Mouse (Mus musculus) heart, embryonic 11.5 days (tissue): ENCODE results near the gene Gm43552. TPM values are rescaled to one million over a fixed set of nuclear protein-coding genes. Genes with fewer than 3 reads are reported as not detected.
"Not testable (repeated sequence)": the region's sequence is repeated elsewhere in the genome, so short reads cannot be mapped to it uniquely, and the experiment has no call there.

ENCODE experiments used
- ATAC-seq: fragments of 200-750 bp; cut with Nextera tagmentation; replicated peaks from 2 replicates; pipeline ENCODE4 v1.8.0; 2017; ENCODE audit warnings: moderate library complexity; ENCODE audit not compliant: insufficient number of reproducible peaks, low FRiP score, low TSS enrichment
- H3K27ac ChIP-seq: fragments of 300-500 bp; sonication (generic); 2 replicates; pipeline ENCODE4 v1.5.1; 2014; ENCODE audit warnings: mild to moderate bottlenecking, low read depth, low read length
- H3K27me3 ChIP-seq: fragments of 300-500 bp; sonication (generic); 2 replicates; pipeline ENCODE4 v1.6.1; 2014; ENCODE audit warnings: mild to moderate bottlenecking, low read length, mixed read lengths; ENCODE audit not compliant: control insufficient read depth, insufficient read depth
- H3K36me3 ChIP-seq: fragments of 300-500 bp; sonication (generic); 2 replicates; pipeline ENCODE4 v1.6.1; 2014; ENCODE audit warnings: mild to moderate bottlenecking, low read length, moderate library complexity, mixed read lengths; ENCODE audit not compliant: control insufficient read depth, insufficient read depth
- H3K4me1 ChIP-seq: fragments of 300-500 bp; sonication (generic); 2 replicates; pipeline ENCODE4 v1.6.1; 2014; ENCODE audit warnings: low read length; ENCODE audit not compliant: control insufficient read depth, insufficient read depth
- H3K4me2 ChIP-seq: fragments of 300-500 bp; sonication (generic); 2 replicates; pipeline ENCODE4 v1.6.1; 2014; ENCODE audit warnings: mild to moderate bottlenecking, moderate library complexity
- H3K4me3 ChIP-seq: fragments of 300-500 bp; sonication (generic); 2 replicates; pipeline ENCODE4 v1.5.1; 2014; ENCODE audit warnings: low read depth, low read length
- H3K9ac ChIP-seq: fragments of 300-500 bp; sonication (generic); 2 replicates; pipeline ENCODE4 v1.6.1; 2014; ENCODE audit warnings: mild to moderate bottlenecking, low read depth, low read length, moderate library complexity
- H3K9me3 ChIP-seq: fragments of 300-500 bp; sonication (generic); replicated peaks from 2 replicates; pipeline ENCODE4 v1.6.1; 2016; ENCODE audit warnings: low read length; ENCODE audit not compliant: control insufficient read depth
- WGBS: fragments of 180-500 bp; shearing (Covaris S2); extraction: QIAGEN DNeasy Blood & Tissue Kit; methylation state at CpG from one replicate; pipeline ENCODE4 v1.1.7; 2014; ENCODE audit not compliant: insufficient replicate concordance; 5-methylcytosine and 5-hydroxymethylcytosine counted together
- polyA plus RNA-seq: library from polyadenylated mRNA; unstranded; fragments of >200 nt; fragmentation: Nextera tagmentation; extraction: Ambion mirVana; gene quantifications from 2 replicates; pipeline ENCODE4 v1.2.1, GENCODE M21; 2014

Gene Gm43552
- polyA plus RNA-seq = not detected in 2 replicates

DNA sequence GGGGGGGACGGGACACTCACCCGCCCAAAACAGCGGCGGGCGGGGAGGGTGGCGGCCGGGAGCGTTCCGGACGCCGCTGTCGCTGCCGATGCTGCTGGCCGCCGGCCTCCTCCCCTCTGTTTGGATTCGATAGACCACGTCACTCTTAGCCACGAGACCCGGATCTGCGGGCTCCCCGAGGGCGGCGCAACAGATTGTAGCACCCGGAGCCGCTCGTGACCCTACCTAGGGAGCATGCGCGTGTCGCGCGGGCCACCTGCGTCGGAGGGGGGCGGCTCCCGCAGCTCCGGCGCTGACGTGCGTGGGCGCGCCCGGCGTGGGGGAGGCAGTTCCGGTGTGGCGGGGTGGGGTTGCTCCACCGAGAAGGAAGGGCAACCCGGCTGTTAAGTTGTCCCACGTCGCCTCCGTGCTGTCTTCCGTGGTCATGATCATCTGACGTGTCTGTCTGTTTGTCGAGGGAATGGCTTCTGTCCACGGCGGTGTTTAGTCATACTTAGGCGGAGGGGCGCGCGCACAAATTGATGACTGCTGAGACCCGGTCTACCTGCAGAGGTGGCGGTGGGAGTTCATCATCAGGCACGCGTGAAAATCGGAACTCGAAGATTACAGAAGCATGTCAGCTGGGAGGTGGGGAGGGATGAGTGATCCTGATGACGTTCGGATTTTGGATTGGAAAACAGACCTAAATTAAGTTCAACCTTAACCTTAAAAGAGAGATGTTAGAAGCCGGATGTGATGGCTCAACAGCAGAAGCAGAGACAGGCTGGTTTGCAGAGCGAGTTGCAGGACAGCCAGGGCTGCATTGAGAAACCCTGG lies at the start of gene Gm43552:
Gm43552 (minus strand) TSS at position 118 of the 816 bp plus-strand sequence.
- Histone ChIP-seq H3K4me3 (peak within 1 kb of the TSS; percentile 84), H3K27ac (peak within 1 kb of the TSS; percentile 96), H3K4me1 (peaks cover 17% of the 10 kb centered on the region), H3K9me3 (no peaks in the 10 kb centered on the region), H3K9ac (peak within 1 kb of the TSS; percentile 95), H3K27me3 (no peaks in the 10 kb centered on the region), H3K36me3 (no peaks in the 10 kb centered on the region), H3K4me2 (peak within 1 kb of the TSS; percentile 83)
- WGBS = under 1% methylated on average over 69 of the region's 69 CpGs
- peak; percentile 93 for ATAC-seq

DNA sequence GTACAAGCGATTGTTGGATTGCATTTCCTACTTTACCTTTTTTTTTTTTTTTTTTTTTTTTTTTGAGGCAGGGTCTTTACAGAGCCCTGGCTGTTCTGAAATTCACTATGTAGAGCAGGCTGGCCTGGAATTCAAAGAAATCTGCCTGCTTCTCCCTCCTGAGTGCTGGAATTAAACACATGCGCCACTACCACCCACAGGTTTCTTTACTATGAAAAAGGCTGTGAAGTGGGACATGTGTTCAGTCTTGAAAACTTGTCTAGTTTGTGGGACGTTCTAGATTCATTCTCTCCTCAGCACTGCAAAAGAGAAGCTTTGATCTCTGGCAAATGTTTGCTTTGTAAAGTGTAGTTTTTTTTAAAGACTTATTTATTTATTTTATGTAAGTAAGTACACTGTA lies 49.3 kb upstream of the Gm43552 start:
- Histone ChIP-seq H3K4me2 (no peak overlapping the region), H3K4me3 (no peak overlapping the region), H3K4me1 (peaks cover 6% of the 10 kb centered on the region; the same call in 1 of the 2 replicates), H3K27me3 (no peaks in the 10 kb centered on the region), H3K27ac (no peak overlapping the region), H3K9ac (no peak overlapping the region), H3K9me3 (no peaks in the 10 kb centered on the region), H3K36me3 (no peaks in the 10 kb centered on the region)
- 87% methylated on average over 3 of the region's 3 CpGs for WGBS
- no peak for ATAC-seq

DNA sequence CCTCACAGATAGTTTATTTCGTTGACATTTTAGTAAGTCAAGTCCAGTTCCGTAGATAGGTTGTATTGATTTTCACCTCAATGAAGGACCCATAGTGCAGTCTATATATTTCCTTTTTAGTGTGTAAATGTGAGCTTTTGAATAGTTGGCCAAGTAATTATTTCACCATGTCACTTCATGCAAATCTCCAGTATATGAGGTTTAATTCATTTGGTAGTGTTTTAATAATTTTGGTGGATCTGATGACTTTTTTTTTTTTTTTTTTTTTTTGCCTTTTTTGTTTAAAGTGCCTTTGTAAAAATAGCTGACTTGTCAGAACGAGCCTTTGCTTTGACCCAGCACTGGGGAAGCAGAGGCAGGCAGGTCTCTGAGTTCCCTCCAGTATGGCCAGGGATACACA lies 47.2 kb upstream of the Gm43552 start:
- no peaks in the 10 kb centered on the region for H3K9me3 ChIP-seq
- no peaks in the 10 kb centered on the region for H3K27me3 ChIP-seq
- no peak overlapping the region for H3K4me3 ChIP-seq
- H3K4me1 ChIP-seq = peaks cover 6% of the 10 kb centered on the region; the same call in 1 of the 2 replicates
- no peak overlapping the region; the same call in 1 of the 2 replicates for H3K4me2 ChIP-seq
- no peak overlapping the region for H3K27ac ChIP-seq
- 93% methylated on average over 3 of the region's 3 CpGs for WGBS
- no peak overlapping the region for H3K9ac ChIP-seq
- H3K36me3 ChIP-seq = no peaks in the 10 kb centered on the region
- no peak for ATAC-seq

DNA sequence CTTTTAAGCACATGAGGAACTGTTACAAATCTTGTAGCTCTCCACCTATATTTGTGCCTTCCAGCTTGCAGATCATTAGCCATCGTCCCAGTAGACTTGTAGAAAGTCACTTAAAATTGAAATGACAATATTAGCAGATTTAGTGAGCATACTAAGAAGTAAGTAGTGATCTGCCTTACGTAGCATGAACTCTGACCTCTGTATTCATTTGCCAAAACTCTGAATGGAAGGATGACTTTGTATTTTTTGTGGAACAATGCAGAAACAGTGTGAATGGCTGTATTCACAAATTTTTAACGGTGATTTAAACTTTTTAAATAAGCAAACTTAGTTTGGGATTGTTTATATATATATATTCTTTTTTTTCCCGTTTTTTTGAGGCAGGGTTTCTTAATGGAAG lies 46.2 kb upstream of the Gm43552 start:
- WGBS = 49% methylated on average over 4 of the region's 4 CpGs
- Histone ChIP-seq H3K27ac (no peak overlapping the region), H3K9ac (0 out of 2 replicates have a peak overlapping the region, but pooled peaks have one; percentile 43), H3K4me3 (peak overlapping the region; percentile 36), H3K36me3 (no peaks in the 10 kb centered on the region), H3K4me2 (peak overlapping the region; percentile 66), H3K9me3 (no peaks in the 10 kb centered on the region), H3K27me3 (no peaks in the 10 kb centered on the region), H3K4me1 (peaks cover 6% of the 10 kb centered on the region; the same call in 1 of the 2 replicates)
- ATAC-seq = no peak

DNA sequence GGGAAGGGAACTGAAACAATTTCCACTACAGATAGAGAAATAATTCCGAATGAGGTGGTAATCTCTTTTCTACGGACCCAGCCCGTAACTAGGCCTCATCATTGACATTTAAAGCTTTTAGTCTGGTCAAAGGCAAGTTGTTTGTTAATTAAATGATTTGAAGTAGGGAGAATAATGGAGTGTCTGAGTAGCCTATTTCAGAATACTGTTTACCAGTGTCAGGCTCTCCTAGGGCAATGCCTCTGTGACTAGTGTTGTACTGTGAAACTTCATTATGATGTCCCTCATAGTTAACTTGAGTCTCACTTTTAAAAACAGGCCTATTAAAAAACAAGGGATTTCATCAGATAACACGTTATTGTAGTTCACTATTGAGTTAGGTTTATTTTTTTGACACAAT lies 45.5 kb upstream of the Gm43552 start:
- WGBS = 3% methylated on average over 4 of the region's 4 CpGs
- Histone ChIP-seq H3K9ac (peak overlapping the region; percentile 94), H3K27ac (peak overlapping the region; percentile 99), H3K4me3 (peak overlapping the region; percentile 87), H3K9me3 (no peaks in the 10 kb centered on the region), H3K4me1 (peaks cover 6% of the 10 kb centered on the region; the same call in 1 of the 2 replicates), H3K27me3 (no peaks in the 10 kb centered on the region), H3K36me3 (no peaks in the 10 kb centered on the region), H3K4me2 (peak overlapping the region; percentile 78)
- ATAC-seq = no peak

DNA sequence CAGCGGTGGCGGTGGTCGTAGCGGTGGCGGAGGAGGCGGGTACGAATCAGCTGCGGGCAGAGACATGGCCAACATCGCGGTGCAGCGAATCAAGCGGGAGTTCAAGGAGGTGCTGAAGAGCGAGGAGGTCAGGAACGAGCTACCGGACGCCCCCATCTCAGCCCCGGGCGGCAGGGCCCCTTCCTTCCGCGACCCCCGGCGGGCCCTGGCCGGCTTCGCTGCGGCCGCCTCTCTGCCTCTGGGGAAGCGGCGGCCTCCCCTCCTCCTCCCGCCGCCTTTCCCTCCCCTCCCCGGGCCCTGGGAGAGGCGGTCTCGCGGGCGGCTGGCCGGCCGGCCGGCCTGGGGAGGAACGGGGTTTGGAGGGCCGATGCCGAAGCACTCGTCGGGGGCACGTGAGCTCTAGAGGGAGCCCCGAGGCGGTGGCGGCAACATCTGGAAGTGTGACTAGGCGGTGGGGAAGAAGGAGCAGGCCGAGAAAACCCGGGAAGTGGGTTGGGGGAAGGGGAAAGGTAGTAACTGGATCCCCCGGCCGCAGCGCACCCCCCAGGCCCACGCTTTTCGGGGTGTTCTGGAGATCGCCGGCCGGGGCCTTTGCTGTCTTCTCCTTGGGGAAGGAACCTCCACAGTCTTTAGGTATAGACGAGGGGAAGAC lies 44.9 kb upstream of the Gm43552 start:
- Histone ChIP-seq H3K9ac (peak overlapping the region; percentile 94), H3K4me3 (peak overlapping the region; percentile 87), H3K36me3 (no peaks in the 10 kb centered on the region), H3K4me1 (peaks cover 6% of the 10 kb centered on the region; the same call in 1 of the 2 replicates), H3K9me3 (no peaks in the 10 kb centered on the region), H3K4me2 (peak overlapping the region; percentile 78), H3K27me3 (no peaks in the 10 kb centered on the region), H3K27ac (peak overlapping the region; percentile 99)
- WGBS = under 1% methylated on average over 55 of the region's 59 CpGs
- ATAC-seq = peak; percentile 56

DNA sequence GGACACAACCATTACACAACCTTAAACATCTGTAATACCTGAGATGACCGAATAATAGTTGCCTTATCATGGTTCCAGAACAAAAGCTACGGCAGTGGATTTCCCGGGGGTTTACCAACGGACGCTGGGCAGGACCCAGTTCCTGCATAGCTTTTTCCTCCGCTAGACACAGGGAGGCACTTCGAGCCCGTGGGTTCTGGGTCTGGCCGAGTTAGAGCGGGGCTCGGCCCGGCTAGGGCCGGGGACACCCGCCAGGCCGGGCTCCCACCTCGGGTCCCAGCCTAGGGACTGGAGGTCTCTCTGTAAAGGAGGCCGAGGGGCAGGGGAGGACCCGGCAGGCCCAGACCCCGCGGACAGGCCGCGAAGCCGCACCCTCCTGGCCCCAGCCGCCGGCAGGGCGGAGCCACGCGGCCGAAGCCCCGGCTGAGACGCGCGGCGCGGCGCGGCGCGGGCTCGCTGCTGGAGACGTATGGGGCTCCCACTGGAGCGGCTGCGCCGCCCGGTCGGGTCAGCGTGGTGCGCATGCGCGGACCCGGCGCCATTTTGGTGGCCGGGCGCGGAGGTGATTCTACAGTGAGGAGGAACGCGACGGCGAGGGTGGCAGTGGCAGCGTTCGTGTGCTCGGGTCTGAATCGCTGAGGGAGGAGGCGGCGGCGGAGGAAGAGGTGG lies 44.3 kb upstream of the Gm43552 start, which contains the start of the genes Smim14 and Ube2k:
Smim14 (minus strand) TSS at position 434 of the 669 bp plus-strand sequence.
Ube2k (plus strand) TSS at position 483 of the 669 bp plus-strand sequence.
- peak within 1 kb of the TSS; percentile 87 for H3K4me3 ChIP-seq
- peaks cover 6% of the 10 kb centered on the region; the same call in 1 of the 2 replicates for H3K4me1 ChIP-seq
- no peaks in the 10 kb centered on the region for H3K36me3 ChIP-seq
- peak within 1 kb of the TSS; percentile 99 for H3K27ac ChIP-seq
- under 1% methylated on average over 64 of the region's 66 CpGs for WGBS
- peak; percentile 98 for ATAC-seq
- H3K27me3 ChIP-seq = no peaks in the 10 kb centered on the region
- H3K9me3 ChIP-seq = no peaks in the 10 kb centered on the region
- H3K4me2 ChIP-seq = peak within 1 kb of the TSS; percentile 78
- peak within 1 kb of the TSS; percentile 94 for H3K9ac ChIP-seq

DNA sequence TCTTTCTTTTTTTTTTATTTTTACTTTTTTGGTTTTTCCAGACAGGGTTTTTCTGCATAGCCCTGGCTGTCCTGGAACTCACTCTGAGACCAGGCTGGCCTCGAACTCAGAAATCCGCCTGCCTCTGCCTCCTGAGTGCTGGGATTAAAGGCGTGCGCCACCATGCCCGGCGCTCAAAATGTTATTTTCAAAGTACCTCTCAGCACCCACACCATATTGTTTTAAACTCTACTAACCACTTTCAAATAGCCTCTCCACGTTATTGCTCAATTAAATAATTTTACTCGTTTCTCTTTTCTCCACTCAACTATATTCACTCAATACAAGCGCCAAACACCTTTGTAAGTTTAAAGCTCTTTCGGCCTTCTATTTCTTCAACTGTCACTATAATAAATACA lies 43.4 kb upstream of the Gm43552 start:
- Histone ChIP-seq H3K4me2 (peak overlapping the region; percentile 78), H3K9ac (peak overlapping the region; percentile 94), H3K27ac (peak overlapping the region; percentile 99), H3K4me3 (peak overlapping the region; percentile 87)
- 80% methylated on average over 10 of the region's 10 CpGs for WGBS
- H3K27me3 ChIP-seq, H3K4me1 ChIP-seq, H3K9me3 ChIP-seq, ATAC-seq, H3K36me3 ChIP-seq: not testable (repeated sequence)
